Mouse (Mus musculus) CH12.LX (cell line): Measurements from ENCODE around the gene Cldn22. TPM values are rescaled to one million over a fixed set of nuclear protein-coding genes. Genes with fewer than 3 reads are reported as not detected.
A peak's percentile ranks its signal among the peaks of the same experiment; 100 is the strongest.

ENCODE experiments used
- DNase-seq: peaks from one replicate; pipeline ENCODE4 v3.0.0-alpha.2; 2013; ENCODE audit errors: extremely low read depth
- H3K27ac ChIP-seq: 2 replicates; pipeline ENCODE4 v1.5.1; 2012; ENCODE audit warnings: low read depth, mild to moderate bottlenecking, control low read depth, moderate library complexity; ENCODE audit not compliant: insufficient read depth
- H3K27me3 ChIP-seq: replicated peaks from 2 replicates; pipeline ENCODE3; 2012; ENCODE audit warnings: inconsistent platforms
- H3K36me3 ChIP-seq, 2 experiments: replicated peaks in 1 of 2; 2 replicates each; pipeline versions ENCODE3 to v1.6.1; 2012; ENCODE audit warnings: inconsistent platforms in 1 of 2, low read length in 1 of 2, mild to moderate bottlenecking in 1 of 2, mixed read lengths in 1 of 2, moderate library complexity in 1 of 2; ENCODE audit not compliant: control insufficient read depth in 1 of 2, insufficient read depth in 1 of 2
- H3K4me1 ChIP-seq, 2 experiments: 2 replicates each; pipeline ENCODE4 v1.6.1; 2012; ENCODE audit warnings: inconsistent platforms in 1 of 2, moderate library complexity in 1 of 2; ENCODE audit not compliant: insufficient read depth in 2 of 2, control insufficient read depth in 1 of 2
- H3K4me2 ChIP-seq: 2 replicates; pipeline ENCODE4 v1.6.1; 2012; ENCODE audit warnings: low read depth, mild to moderate bottlenecking, control low read depth; ENCODE audit not compliant: poor library complexity, insufficient read depth, severe bottlenecking
- H3K4me3 ChIP-seq, 3 experiments: fragments of 150-350 bp in 1 of 3; sonication (generic) in 1 of 3; replicated peaks in 1 of 3; 2 replicates each; pipeline versions ENCODE3 to v1.5.1; 2011 to 2012; ENCODE audit warnings: low read depth in 2 of 3, low read length in 2 of 3, mild to moderate bottlenecking in 2 of 3, moderate library complexity in 2 of 3, control low read depth in 1 of 3, improper control_type of control experiment in 1 of 3, inconsistent platforms in 1 of 3, mixed read lengths in 1 of 3; ENCODE audit not compliant: poor library complexity in 1 of 3
- H3K79me2 ChIP-seq: replicated peaks from 2 replicates; pipeline ENCODE4 v1.6.1; 2012; ENCODE audit warnings: mild to moderate bottlenecking, moderate library complexity; ENCODE audit not compliant: control insufficient read depth, poor library complexity, insufficient read depth, severe bottlenecking; ENCODE audit errors: extremely low read depth
- H3K9ac ChIP-seq: 2 replicates; pipeline ENCODE4 v1.6.1; 2012; ENCODE audit warnings: low read depth, mild to moderate bottlenecking, control low read depth, moderate library complexity; ENCODE audit not compliant: insufficient read depth
- H3K9me3 ChIP-seq: replicated peaks from 2 replicates; pipeline ENCODE3; 2012; ENCODE audit warnings: low read length, inconsistent platforms, mixed read lengths
- CHD1 ChIP-seq: IDR thresholded peaks from 2 replicates; pipeline ENCODE4 v1.6.1; 2012; ENCODE audit warnings: low read depth, low read length, improper control_type of control experiment, inconsistent platforms
- CHD2 ChIP-seq: IDR thresholded peaks from 2 replicates; pipeline ENCODE4 v1.6.1; 2011; ENCODE audit warnings: low read length, improper control_type of control experiment
- CTCF ChIP-seq, 2 experiments: IDR thresholded peaks in 1 of 2; conservative IDR thresholded peaks in 1 of 2; 2 replicates each; pipeline ENCODE4 v1.5.1; 2011 to 2012; ENCODE audit warnings: low read depth in 2 of 2, low read length in 2 of 2, improper control_type of control experiment in 1 of 2, inconsistent platforms in 1 of 2, mild to moderate bottlenecking in 1 of 2, moderate library complexity in 1 of 2
- E2F4 ChIP-seq: IDR thresholded peaks from 2 replicates; pipeline ENCODE4 v1.6.1; 2011; ENCODE audit warnings: low read depth, low read length, improper control_type of control experiment; ENCODE audit not compliant: insufficient replicate concordance
- ELF1 ChIP-seq: IDR thresholded peaks from 2 replicates; pipeline ENCODE4 v1.6.1; 2014; ENCODE audit warnings: low read depth, mild to moderate bottlenecking, inconsistent platforms, low read length, improper control_type of control experiment
- ETS1 ChIP-seq: conservative IDR thresholded peaks from 2 replicates; pipeline ENCODE4 v1.6.1; 2012; ENCODE audit warnings: low read depth, mild to moderate bottlenecking, inconsistent platforms, low read length, improper control_type of control experiment, moderate library complexity
- JUND ChIP-seq: conservative IDR thresholded peaks from 2 replicates; pipeline ENCODE4 v1.6.1; 2011; ENCODE audit warnings: low read depth, low read length, improper control_type of control experiment
- MAFK ChIP-seq: IDR thresholded peaks from 2 replicates; pipeline ENCODE4 v1.6.1; 2011; ENCODE audit warnings: low read length, improper control_type of control experiment; ENCODE audit not compliant: insufficient replicate concordance
- MAZ ChIP-seq: IDR thresholded peaks from 2 replicates; pipeline ENCODE4 v1.6.1; 2012; ENCODE audit warnings: low read depth, mild to moderate bottlenecking, inconsistent platforms, low read length, improper control_type of control experiment, moderate library complexity
- MEF2A ChIP-seq: IDR thresholded peaks from 2 replicates; pipeline ENCODE4 v1.6.1; 2014; ENCODE audit warnings: low read depth, mild to moderate bottlenecking, inconsistent platforms, low read length, improper control_type of control experiment, borderline replicate concordance
- NELFE ChIP-seq: IDR thresholded peaks from 2 replicates; pipeline ENCODE4 v1.6.1; 2011; ENCODE audit warnings: low read depth, low read length, improper control_type of control experiment
- NRF1 ChIP-seq: IDR thresholded peaks from 2 replicates; pipeline ENCODE4 v1.6.1; 2014; ENCODE audit warnings: low read depth, mild to moderate bottlenecking, inconsistent platforms, low read length, improper control_type of control experiment, moderate library complexity
- RCOR1 ChIP-seq: conservative IDR thresholded peaks from 2 replicates; pipeline ENCODE4 v1.6.1; 2012; ENCODE audit warnings: low read depth, mild to moderate bottlenecking, inconsistent platforms, low read length, improper control_type of control experiment
- TBP ChIP-seq: conservative IDR thresholded peaks from 2 replicates; pipeline ENCODE4 v1.6.1; 2011; ENCODE audit warnings: low read depth, low read length, improper control_type of control experiment
- USF1 ChIP-seq: IDR thresholded peaks from 2 replicates; pipeline ENCODE4 v1.6.1; 2014; ENCODE audit warnings: low read depth, mild to moderate bottlenecking, inconsistent platforms, low read length, improper control_type of control experiment
- USF2 ChIP-seq: conservative IDR thresholded peaks from 2 replicates; pipeline ENCODE4 v1.6.1; 2011; ENCODE audit warnings: low read depth, low read length, improper control_type of control experiment
- dilution Hi-C: fragments of 300-500 bp; cut with MboI; formaldehyde crosslinking; loops from 2 replicates; pipeline ENCODE4 v1.14.3; 2020; ENCODE audit warnings: low sequenced_read_pairs; ENCODE audit not compliant: extremely low pct_unique_long_range_greater_than_20kb, extremely low pct_ligation_motif_present
- in situ Hi-C: fragments of 300-500 bp; cut with MboI; formaldehyde crosslinking; loops from 3 replicates; pipeline ENCODE4 v1.14.3; 2019; ENCODE audit warnings: low sequenced_read_pairs, low pct_ligation_motif_present, low pct_unique_long_range_greater_than_20kb, mixed read lengths
- polyA plus RNA-seq: library from polyadenylated mRNA; unstranded; fragments of >175 nt; gene quantifications from 2 replicates; pipeline ENCODE4 v1.2.1, GENCODE M21; 2012; ENCODE audit warnings: low read depth; ENCODE audit not compliant: insufficient read length
- total RNA-seq, 2 experiments: library from RNA; depleted of rRNA; stranded (reverse); fragments of 300-350 nt in 1 of 2; fragments of >200 nt in 1 of 2; gene quantifications; 2 replicates each; pipeline ENCODE4 v1.2.3; 2012 to 2014

Gene Cldn22
- total and polyA plus RNA-seq, 3 experiments: not detected

DNA sequence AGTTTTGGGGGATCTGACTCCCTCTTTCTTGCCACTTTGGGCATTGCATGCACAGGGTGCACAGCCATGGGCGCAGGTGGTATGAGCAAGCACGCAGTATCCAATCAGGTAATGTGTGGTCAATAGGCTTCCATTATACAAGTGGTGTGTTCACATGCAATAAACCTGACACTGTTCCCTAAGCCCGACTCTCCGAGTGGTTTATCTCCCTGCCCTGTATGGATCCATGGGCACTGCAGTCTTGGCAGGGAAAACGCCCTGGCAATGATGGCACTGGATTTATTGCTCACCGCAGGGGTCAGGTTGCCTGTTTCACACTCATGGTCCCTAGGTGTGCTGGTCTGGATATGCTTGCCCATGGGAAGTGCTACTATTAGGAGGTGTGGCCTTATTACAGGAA, 23.6 kb downstream of the Cldn22 start:
- Histone ChIP-seq H3K36me3 (peaks cover 0 to 2% of the 10 kb centered on the region in 2 experiments), H3K79me2 (no peaks in the 10 kb centered on the region), H3K27me3 (no peaks in the 10 kb centered on the region), H3K4me1 (peaks cover 0 to 9% of the 10 kb centered on the region in 2 experiments; a peak in 2 of 4 replicates), H3K4me2 (no peak overlapping the region), H3K27ac (no peak overlapping the region), H3K9ac (no peak overlapping the region), H3K9me3 (no peaks in the 10 kb centered on the region)
- in situ Hi-C loops (no loop called here), dilution Hi-C loops (no loop called here)
- no peak for DNase-seq
- no peak for TF ChIP-seq CHD2
- TF ChIP-seq NRF1: no peak
- TF ChIP-seq USF2: no peak
- no peak for TF ChIP-seq USF1
- no peak for TF ChIP-seq MAFK
- TF ChIP-seq ETS1: no peak
- TF ChIP-seq TBP: no peak
- TF ChIP-seq JUND: no peak
- TF ChIP-seq CHD1: no peak
- TF ChIP-seq, all 38 proteins: peak for 0
- no peak overlapping the region for H3K4me3 ChIP-seq

DNA sequence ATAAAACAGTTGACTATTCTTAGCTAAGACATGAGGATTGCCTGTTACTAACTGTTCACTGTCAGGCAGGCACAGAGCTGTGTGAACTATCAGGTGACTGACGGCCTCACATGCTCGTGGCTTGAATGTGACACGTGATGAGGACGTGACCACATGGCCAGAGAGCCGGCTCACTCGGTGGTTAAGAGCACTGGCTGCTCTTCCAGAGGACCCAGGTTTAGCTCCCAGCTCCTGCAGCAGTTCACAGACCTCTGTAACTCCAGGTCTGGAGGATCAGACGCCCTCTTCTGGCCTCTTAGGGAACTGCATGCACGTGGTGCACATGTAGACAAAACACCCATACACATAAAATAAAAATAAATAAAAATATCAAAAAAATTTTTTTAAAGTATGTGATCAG, 25.6 kb downstream of the Cldn22 start:
- in situ Hi-C loops: loop anchor here (25.0 kb wide), 1 partner anchor 162 kb away; no protein-coding TSS in a partner anchor
- dilution Hi-C loops: no loop called here

GRCm38 (mm10) chr8:47851824-47852502, 27.7 kb downstream of the Cldn22 start:
- Histone ChIP-seq H3K79me2 (no peaks in the 10 kb centered on the region), H3K27me3 (no peaks in the 10 kb centered on the region), H3K9me3 (no peaks in the 10 kb centered on the region), H3K4me1 (peaks cover 0 to 9% of the 10 kb centered on the region in 2 experiments; a peak in 2 of 4 replicates), H3K36me3 (peaks cover 0 to 2% of the 10 kb centered on the region in 2 experiments), H3K9ac (no peak overlapping the region), H3K27ac (no peak overlapping the region), H3K4me2 (no peak overlapping the region), H3K4me3 (peak overlapping the region in 1 of 3 experiments; percentile 28)
- in situ Hi-C loops (loop anchor here (25.0 kb wide), 1 partner anchor 160 kb away; no protein-coding TSS in a partner anchor), dilution Hi-C loops (no loop called here)
- DNase-seq: no peak
- TF ChIP-seq ELF1: no peak
- TF ChIP-seq MAFK: no peak
- TF ChIP-seq CTCF (conservative IDR thresholded peaks at IDR 0.05 in 1 of 2, IDR thresholded peaks at IDR 0.05 in 1 of 2; ENCODE audit: low read depth in 2 of 2, low read length in 2 of 2): no peak
- TF ChIP-seq MAZ: no peak
- TF ChIP-seq RCOR1: no peak
- no peak for TF ChIP-seq NRF1
- TF ChIP-seq MEF2A: no peak
- TF ChIP-seq E2F4: no peak
- no peak for TF ChIP-seq USF1

More for the DNA sequence above, 25.6 kb downstream of the Cldn22 start:
- no peak overlapping the region for H3K9ac ChIP-seq
- H3K27me3 ChIP-seq: no peaks in the 10 kb centered on the region
- H3K27ac ChIP-seq: no peak overlapping the region
- no peak for DNase-seq
- H3K36me3 ChIP-seq: peaks cover 0 to 2% of the 10 kb centered on the region in 2 experiments
- TF ChIP-seq NELFE (no peak), TBP (no peak), RCOR1 (no peak), CTCF (conservative IDR thresholded peaks at IDR 0.05 in 1 of 2, IDR thresholded peaks at IDR 0.05 in 1 of 2; ENCODE audit: low read depth in 2 of 2, low read length in 2 of 2) (peak in 1 of 2 experiments; percentile 13; a peak in 2 of 4 replicates)
- H3K4me3 ChIP-seq: no peak overlapping the region
- peaks cover 0 to 9% of the 10 kb centered on the region in 2 experiments; a peak in 2 of 4 replicates for H3K4me1 ChIP-seq
- H3K79me2 ChIP-seq: no peaks in the 10 kb centered on the region
- no peak overlapping the region for H3K4me2 ChIP-seq
- no peaks in the 10 kb centered on the region for H3K9me3 ChIP-seq
